Mouse (Mus musculus): Measurements from ENCODE around the gene Aldh3b3.

DNA sequence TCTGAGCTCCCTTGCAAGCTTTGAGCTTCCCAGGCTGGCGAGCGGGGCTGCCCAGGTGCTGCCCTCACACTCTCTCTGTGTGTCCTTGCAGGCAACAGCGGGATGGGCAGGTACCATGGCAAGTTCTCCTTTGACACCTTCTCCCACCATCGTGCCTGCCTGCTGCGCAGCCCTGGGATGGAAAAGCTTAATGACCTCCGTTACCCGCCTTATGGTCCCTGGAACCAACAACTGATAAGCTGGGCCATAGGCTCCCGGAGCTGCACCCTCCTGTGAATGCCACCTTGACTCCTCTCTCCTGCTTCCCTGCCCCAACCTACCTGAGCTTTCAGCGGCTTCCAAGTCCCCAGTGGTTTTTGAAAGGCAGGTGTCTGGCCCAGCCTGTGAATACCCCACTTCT, 22.5 kb downstream of the Aldh3b3 start:
- no peak for TF ChIP-seq MAX (IDR thresholded peaks at IDR 0.05; ENCODE audit: low read length)
- TF ChIP-seq ZKSCAN1 (IDR thresholded peaks at IDR 0.05; ENCODE audit: borderline replicate concordance, low read depth, low read length) = no peak
- TF ChIP-seq ETS1 (conservative IDR thresholded peaks at IDR 0.05; ENCODE audit: low read depth, low read length) = no peak
- TF ChIP-seq UBTF (IDR thresholded peaks at IDR 0.05; ENCODE audit: low read depth, low read length) = no peak
- TF ChIP-seq CTCF (conservative IDR thresholded peaks at IDR 0.05 in 1 of 2, IDR thresholded peaks at IDR 0.05 in 1 of 2; ENCODE audit: low read depth in 2 of 2, low read length in 2 of 2) = no peak
- no peak for TF ChIP-seq HCFC1 (IDR thresholded peaks at IDR 0.05; ENCODE audit: low read depth, low read length)
- no peak for TF ChIP-seq RAD21 (IDR thresholded peaks at IDR 0.05; ENCODE audit: low read depth, low read length)
